Comparison of ENCODE assay signal across 21 mouse cellular contexts in genomic region chrX:166808207-166808606, GRCm38 (mm10).
A peak's percentile ranks its signal among the peaks of the same experiment; 100 is the strongest.
DNase-seq lines count a peak whose midpoint lies in the region; ATAC-seq and TF ChIP-seq lines count a peak whose summit lies in the region.
"Had no signal": no experiment of that assay in that cellular context is flagged by ENCODE, and none has a peak within 500 bp of the region (broad histone marks: within the 10 kb centered on the region; RNA-seq: fewer than 3 reads in every experiment).

No protein-coding gene starts in this region.

- no peaks in the 10 kb centered on the region for H3K36me3 ChIP-seq in midbrain, embryonic 14.5 days (ENCODE audit: control insufficient read depth, insufficient read depth, low read length)
- no peaks in the 10 kb centered on the region for H3K36me3 ChIP-seq in midbrain, embryonic 11.5 days (ENCODE audit: control insufficient read depth, insufficient read depth, low read length)
- no peaks in the 10 kb centered on the region for H3K36me3 ChIP-seq in kidney, adult 2 months (ENCODE audit: control insufficient read depth, insufficient read depth, low read length)
- H3K36me3 ChIP-seq: embryonic facial prominence, embryonic 10.5 days; heart, embryonic 15.5 days; hindbrain, embryonic 15.5 days had no signal

- H3K9me3 ChIP-seq in midbrain, embryonic 14.5 days (ENCODE audit: control insufficient read depth, low read length), result no peaks in the 10 kb centered on the region
- H3K9me3 ChIP-seq in midbrain, embryonic 11.5 days (ENCODE audit: control insufficient read depth, low read length), result no peaks in the 10 kb centered on the region
- H3K9me3 ChIP-seq: embryonic facial prominence, embryonic 10.5 days; forebrain, embryonic 13.5 days; heart, embryonic 15.5 days; hindbrain, embryonic 15.5 days had no signal

- peaks cover 4% of the 10 kb centered on the region; the same call in 1 of the 2 replicates for H3K4me1 ChIP-seq in midbrain, embryonic 14.5 days (ENCODE audit: control insufficient read depth, insufficient read depth, low read length)
- peaks cover 5% of the 10 kb centered on the region; the same call in 1 of the 2 replicates for H3K4me1 ChIP-seq in midbrain, embryonic 11.5 days (ENCODE audit: control insufficient read depth, insufficient read depth, low read length)
- no peaks in the 10 kb centered on the region for H3K4me1 ChIP-seq in kidney, adult 2 months (ENCODE audit: control insufficient read depth, insufficient read depth, low read length)
- H3K4me1 ChIP-seq: heart, embryonic 15.5 days; hindbrain, embryonic 15.5 days had no signal

- no peak for TF ChIP-seq CTCF in layer of hippocampus, adult 2 months (conservative IDR thresholded peaks at IDR 0.05)
- no peak for TF ChIP-seq CTCF in kidney, adult 2 months (conservative IDR thresholded peaks at IDR 0.05; ENCODE audit: insufficient read depth, insufficient read length, low read depth, low read length)

- H3K4me3 ChIP-seq in layer of hippocampus, adult 2 months, result no peak overlapping the region
- no peak overlapping the region for H3K4me3 ChIP-seq in midbrain, embryonic 14.5 days (replicated peaks; ENCODE audit: low read depth, low read length)
- H3K4me3 ChIP-seq in midbrain, embryonic 11.5 days (ENCODE audit: low read depth, low read length), result no peak overlapping the region
- no peak overlapping the region for H3K4me3 ChIP-seq in kidney, adult 2 months (ENCODE audit: insufficient read depth, low read depth, low read length)
- H3K4me3 ChIP-seq: embryonic facial prominence, embryonic 10.5 days; forebrain, embryonic 13.5 days; heart, embryonic 15.5 days; hindbrain, embryonic 15.5 days had no signal

- no peak overlapping the region for H3K4me2 ChIP-seq in midbrain, embryonic 14.5 days (ENCODE audit: low read length)
- no peak overlapping the region for H3K4me2 ChIP-seq in midbrain, embryonic 11.5 days
- H3K4me2 ChIP-seq: forebrain, embryonic 13.5 days; heart, embryonic 11.5 days; heart, embryonic 15.5 days; hindbrain, embryonic 15.5 days had no signal

- no peak for ATAC-seq in midbrain, embryonic 14.5 days (ENCODE audit: low FRiP score, low TSS enrichment)
- no peak for ATAC-seq in midbrain, embryonic 11.5 days (ENCODE audit: low FRiP score)
- ATAC-seq: forebrain, postnatal 0 days had no signal

- WGBS in midbrain, embryonic 14.5 days, result 87% methylated on average over 5 of the region's 5 CpGs
- 85% methylated on average over 5 of the region's 5 CpGs for WGBS in midbrain, embryonic 11.5 days
- WGBS in kidney, adult 2 months, result 84% methylated on average over 5 of the region's 5 CpGs

- peak in 1 of 2 experiments; percentile 7 for DNase-seq in layer of hippocampus, adult 2 months (ENCODE audit: low spot score in 2 of 2)
- DNase-seq in layer of hippocampus, adult 11-12 months (ENCODE audit: low spot score), result no peak
- no peak for DNase-seq in midbrain, embryonic 14.5 days
- DNase-seq in midbrain, embryonic 11.5 days (ENCODE audit: low spot score, missing footprints), result no peak
- DNase-seq in 3T3-L1 (ENCODE audit: low read depth, low spot score), result peak; percentile 1
- DNase-seq in NIH3T3 (ENCODE audit: low read depth), result peak; percentile 1
- DNase-seq in kidney, adult 2 months, result no peak
- DNase-seq: adrenal gland, adult 2 months; adrenal gland, postnatal 25 days; B cell, adult 2 months; cerebellum, adult 2 months; cerebellum, postnatal 10 days; forebrain, postnatal 0 days; heart, adult 18-20 months; heart, postnatal 14 days had no signal

- TF ChIP-seq POLR2A in kidney, adult 2 months (IDR thresholded peaks at IDR 0.05; ENCODE audit: low read depth, low read length), result no peak

- no peak overlapping the region for H3K9ac ChIP-seq in midbrain, embryonic 14.5 days (replicated peaks; ENCODE audit: low read length)
- H3K9ac ChIP-seq in midbrain, embryonic 11.5 days (ENCODE audit: low read length), result no peak overlapping the region
- H3K9ac ChIP-seq: forebrain, embryonic 13.5 days; forebrain, postnatal 0 days; heart, embryonic 15.5 days; hindbrain, embryonic 15.5 days had no signal

- H3K27ac ChIP-seq in layer of hippocampus, adult 2 months, result peak overlapping the region; percentile 78
- H3K27ac ChIP-seq in midbrain, embryonic 14.5 days (replicated peaks; ENCODE audit: low read depth, low read length), result 0 out of 2 replicates have a peak overlapping the region, but pooled peaks have one; percentile 37
- no peak overlapping the region for H3K27ac ChIP-seq in midbrain, embryonic 11.5 days (ENCODE audit: low read depth, low read length)
- no peak overlapping the region for H3K27ac ChIP-seq in kidney, adult 2 months (ENCODE audit: insufficient read depth, low read depth, low read length)
- H3K27ac ChIP-seq: embryonic facial prominence, embryonic 10.5 days; forebrain, embryonic 13.5 days; heart, embryonic 15.5 days; hindbrain, embryonic 15.5 days had no signal

- peaks cover 5% of the 10 kb centered on the region; the same call in 1 of the 2 replicates for H3K27me3 ChIP-seq in midbrain, embryonic 14.5 days (ENCODE audit: control insufficient read depth, insufficient read depth, low read length)
- peaks cover 10% of the 10 kb centered on the region; the same call in 1 of the 2 replicates for H3K27me3 ChIP-seq in midbrain, embryonic 11.5 days (ENCODE audit: control insufficient read depth, insufficient read depth, low read length)
- H3K27me3 ChIP-seq in kidney, adult 2 months (replicated peaks; ENCODE audit: control insufficient read depth, insufficient read depth, low read length), result no peaks in the 10 kb centered on the region
- H3K27me3 ChIP-seq: CH12.LX; heart, embryonic 15.5 days had no signal

Comparison
In these comparisons a context has a peak if more than half of its experiments do, and no peak if none do; other contexts are left out.
1. H3K27ac ChIP-seq: peak in layer of hippocampus, adult 2 months (single experiment) and midbrain, embryonic 14.5 days (single experiment); none in midbrain, embryonic 11.5 days (single experiment) and kidney, adult 2 months (single experiment).
2. DNase-seq: peak in 3T3-L1 (single experiment) and NIH3T3 (single experiment); none in layer of hippocampus, adult 11-12 months (single experiment), midbrain, embryonic 14.5 days (single experiment), midbrain, embryonic 11.5 days (single experiment) and kidney, adult 2 months (single experiment).